Mouse (Mus musculus): ENCODE results near the gene Chd1l.

The Chd1l gene

DNA sequence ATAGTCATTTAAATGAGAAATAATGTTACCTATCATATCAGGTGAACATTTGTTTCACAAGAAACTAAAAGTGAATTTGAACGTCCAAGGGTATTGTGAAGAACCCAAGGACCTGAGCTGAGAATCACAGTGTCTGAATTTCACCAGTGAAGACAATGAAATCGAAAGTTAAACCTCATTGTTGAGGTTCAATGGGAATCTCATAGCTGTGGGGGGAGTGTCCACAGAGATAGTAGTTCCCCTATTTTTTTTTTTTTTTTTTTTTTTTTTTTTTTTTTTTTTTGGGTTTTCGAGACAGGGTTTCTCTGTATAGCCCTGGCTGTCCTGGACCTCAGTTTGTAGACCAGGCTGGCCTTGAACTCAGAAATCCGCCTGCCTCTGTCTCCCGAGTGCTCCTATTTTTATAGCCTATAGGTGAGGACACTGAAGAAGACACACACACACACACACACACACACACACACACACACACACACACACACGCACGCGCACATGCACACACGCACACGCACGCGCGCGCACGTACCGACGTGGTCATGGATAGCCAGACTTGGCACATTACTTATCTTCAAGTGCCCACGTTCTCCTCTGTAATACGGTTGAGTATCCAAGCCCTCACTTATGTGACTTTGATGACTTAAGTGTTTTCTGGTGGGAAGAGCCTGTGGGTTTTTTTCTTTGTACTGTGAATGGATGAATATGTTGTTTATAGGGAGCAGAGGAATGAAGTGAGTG, 7.3 kb upstream of the Chd1l start:
- DNase-seq (ENCODE audit: low spot score) = no peak

DNA sequence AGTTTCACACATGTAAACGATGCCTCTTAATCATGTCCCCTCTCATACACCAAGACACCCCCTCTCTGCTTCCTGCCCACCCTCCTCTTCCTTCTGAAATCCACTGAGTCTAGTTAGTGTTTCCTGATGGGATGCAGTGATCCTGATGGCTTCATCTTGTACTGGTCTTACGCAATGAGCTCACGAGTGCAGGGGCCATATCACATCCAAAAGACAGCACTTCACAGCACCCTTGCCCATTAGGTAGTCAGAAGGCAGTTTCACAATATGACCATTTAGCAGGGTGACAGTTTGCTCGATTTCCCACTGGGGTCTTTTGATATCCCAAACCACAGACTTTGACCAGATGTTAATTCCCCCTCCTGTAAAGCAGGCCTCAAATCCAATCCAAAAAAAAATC, 5.9 kb upstream of the Chd1l start:
- no peak for DNase-seq (ENCODE audit: low spot score)

DNA sequence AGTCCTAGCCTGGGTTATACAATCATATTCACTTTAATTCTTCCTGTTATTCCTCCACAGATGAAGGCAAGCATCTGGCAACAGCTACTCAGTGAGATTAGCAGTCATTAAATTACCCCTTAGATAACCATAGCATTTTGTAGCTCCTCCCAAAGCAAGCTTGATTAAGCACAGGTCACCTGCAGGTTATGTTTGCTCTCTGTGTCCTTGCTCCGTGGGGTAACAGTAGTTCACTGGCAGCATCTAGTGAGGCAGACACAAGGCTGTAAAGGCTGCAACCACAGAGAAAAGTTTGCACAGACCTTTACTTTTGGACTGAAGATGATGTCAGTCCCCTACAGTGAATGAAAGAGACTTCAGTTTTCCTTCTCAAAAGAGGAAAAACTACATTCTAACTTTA, 5.2 kb upstream of the Chd1l start:
- DNase-seq (ENCODE audit: low spot score) = no peak

DNA sequence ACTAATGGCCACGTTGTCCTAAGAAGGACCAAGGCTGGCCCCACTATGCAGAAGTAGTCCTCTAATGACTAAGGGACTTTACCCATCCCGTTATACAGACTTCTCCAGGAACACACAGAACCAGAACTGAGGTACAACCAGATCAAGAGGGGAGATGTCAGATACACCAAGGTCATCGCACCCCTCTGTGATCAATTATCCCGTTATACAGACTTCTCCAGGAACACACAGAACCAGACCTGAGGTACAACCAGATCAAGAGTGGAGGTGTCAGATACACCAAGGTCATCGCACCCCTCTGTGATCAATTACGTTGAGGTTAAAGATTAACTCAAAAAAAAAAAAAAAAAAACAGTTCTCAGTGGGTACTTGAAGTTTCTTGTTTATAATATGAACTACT, 1.0 kb upstream of the Chd1l start:
- no peak for DNase-seq (ENCODE audit: low spot score)

DNA sequence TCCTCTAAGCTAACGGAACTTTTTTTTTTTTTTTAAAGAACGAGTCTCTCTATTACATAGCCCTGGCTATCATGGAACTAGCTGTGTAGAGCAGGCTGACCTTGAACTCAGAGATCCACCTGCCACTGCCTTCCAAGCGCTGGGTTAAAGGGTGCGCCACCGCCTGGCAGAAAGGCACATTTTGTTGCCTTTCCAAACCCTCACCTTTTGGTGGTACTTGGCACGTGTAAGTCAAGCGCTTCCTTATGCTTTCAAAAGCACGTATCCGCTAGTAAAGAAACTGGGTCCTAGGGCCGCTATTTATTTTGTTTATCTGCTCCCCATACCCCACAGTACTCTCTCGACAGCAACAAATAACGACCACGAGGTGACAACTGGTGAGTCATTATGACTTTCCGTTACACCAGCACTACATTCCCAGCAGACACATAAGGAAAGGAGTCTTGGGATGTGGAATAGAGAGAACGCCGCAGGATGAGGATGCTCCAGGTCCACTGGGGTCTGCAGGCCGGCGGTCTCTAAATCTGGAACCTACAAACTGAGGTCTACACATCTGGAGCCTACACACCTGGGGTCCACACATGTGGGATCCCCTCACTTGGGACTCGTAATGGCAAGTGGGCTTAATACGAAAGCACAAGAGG, 680 bp downstream of the Chd1l start:
- no peak for DNase-seq (ENCODE audit: low spot score)

DNA sequence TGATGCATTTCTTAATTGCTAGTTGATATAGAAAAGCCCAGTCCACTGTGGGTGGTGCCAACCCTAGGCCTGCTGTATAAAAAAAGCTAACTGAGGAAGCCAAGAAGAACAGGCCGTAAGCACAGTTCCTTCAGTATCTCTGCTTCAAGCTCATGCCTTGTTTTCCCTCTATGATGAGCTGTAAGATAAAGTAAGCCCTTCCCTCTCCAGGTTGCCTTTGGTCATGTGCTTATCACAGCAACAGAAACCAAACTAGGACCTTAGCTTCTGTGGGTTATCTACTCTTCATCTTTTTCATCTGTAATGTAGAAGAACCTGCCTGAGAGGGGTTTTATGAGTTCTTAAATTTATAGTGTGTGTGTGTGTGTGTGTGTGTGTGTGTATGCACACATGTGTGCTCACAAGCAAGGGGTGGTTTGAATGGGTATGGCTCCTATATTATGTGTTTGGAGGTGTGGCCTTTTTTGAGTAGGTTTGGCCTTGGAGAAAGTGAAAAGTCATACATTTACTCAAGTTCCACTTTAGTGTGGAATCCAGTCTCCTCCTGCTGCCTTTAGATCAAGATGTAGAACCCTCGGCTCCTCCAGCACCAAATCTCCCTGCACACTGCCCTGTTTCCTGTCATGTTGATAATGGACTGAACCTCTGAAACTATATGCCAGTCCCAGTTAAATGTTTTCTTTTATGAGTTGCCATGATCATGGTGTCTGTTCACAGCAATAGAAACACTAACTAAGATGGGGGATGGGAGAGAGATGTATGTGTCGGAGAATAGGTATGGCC, 9.8 kb downstream of the Chd1l start:
- DNase-seq (ENCODE audit: low spot score) = no peak

DNA sequence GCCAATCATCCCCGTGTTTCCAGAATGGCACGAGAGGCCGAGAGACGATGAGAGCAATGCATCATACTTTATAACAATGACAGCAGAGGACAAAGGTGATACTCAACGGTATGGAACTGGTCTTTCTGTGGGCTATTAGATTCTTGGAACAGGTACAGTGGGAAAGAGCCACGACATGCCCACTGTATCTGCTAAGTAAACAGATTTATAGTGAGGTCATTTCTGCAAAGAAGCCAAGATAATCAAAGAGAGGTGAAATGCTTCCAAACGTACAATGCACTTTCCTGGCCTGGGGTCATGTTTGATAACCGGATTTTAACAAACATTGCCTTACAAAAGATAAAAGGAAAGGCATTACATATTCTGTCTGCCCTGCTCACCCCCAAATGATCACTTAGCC, 13.2 kb downstream of the Chd1l start:
- DNase-seq (ENCODE audit: low spot score) = no peak

DNA sequence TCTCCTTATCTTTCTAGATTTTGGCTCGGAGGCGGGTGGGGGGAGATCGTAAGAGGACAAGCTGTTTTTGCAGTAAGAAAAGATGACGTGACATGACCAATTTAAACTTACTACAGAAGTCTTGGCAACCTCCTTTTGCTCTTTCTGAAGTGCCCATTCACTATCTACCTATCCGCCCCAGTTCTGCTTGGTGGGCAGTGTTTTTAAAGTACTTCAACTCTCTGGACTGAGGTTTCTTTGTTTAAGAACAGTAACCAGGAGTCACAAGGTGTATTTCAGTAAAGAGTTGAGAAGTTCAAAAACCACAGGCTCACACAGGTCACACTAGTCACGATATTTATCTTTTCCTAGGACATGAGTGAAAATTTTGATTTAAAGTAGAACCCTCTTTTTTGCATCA, 14.9 kb downstream of the Chd1l start:
- DNase-seq (ENCODE audit: low spot score) = no peak

DNA sequence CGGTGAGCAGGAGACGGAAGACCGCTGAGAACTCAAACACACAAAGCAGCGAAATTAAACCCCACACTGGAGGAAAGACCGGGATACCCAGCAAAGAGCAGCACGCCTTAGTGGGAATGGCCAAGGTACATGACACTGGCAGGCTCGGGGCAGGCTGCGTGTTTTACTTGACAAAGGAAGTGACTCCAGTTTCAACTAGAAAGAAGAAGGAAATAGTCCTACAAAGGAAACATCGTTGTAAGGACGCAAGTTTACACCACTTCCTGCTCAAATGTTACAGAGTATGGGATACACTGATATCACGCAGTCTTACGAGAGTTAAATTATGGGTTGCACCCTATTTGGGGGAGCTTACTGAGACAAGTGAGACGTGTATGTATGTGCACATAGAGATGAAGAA, 15.9 kb downstream of the Chd1l start:
- DNase-seq (ENCODE audit: low spot score) = no peak

DNA sequence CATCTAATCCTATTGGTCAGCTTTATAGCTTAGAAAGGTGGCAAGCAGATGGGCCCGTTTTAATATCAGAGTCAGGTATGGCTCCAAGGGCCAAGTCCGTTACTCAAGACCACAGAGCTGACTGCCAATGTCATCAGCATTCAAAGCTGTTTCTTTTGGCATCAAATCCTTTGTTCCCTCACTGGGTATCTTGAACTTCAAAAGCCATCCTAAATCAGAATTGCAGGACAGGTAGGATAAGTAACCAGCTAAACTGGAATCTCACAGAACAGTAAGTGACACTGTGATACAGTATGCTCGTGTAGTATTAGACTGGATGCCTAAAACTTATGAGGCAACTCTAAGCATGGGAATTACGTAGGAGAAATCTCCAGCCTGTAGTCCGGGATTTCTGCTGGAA, 16.9 kb downstream of the Chd1l start:
- no peak for DNase-seq (ENCODE audit: low spot score)

DNA sequence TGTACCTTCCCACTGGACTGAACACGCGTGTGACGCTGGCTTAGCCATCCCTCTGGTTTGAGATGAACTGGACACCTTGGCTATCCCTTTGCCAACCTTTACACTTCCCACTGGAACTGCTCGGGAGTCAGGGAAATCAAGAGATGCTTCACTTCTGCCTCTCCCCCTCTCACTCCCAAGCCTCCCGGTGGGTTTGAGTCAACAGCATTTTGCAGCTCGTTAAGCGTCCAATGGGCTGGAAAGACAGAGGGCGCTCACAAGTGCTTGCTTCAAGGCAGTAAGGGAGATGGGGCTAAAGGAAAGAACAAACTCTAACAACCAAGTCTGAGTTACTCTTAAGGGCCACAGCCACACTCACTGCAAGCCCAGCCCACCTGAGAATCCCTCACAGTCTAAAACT, 19.3 kb downstream of the Chd1l start:
- DNase-seq (ENCODE audit: low spot score) = no peak

DNA sequence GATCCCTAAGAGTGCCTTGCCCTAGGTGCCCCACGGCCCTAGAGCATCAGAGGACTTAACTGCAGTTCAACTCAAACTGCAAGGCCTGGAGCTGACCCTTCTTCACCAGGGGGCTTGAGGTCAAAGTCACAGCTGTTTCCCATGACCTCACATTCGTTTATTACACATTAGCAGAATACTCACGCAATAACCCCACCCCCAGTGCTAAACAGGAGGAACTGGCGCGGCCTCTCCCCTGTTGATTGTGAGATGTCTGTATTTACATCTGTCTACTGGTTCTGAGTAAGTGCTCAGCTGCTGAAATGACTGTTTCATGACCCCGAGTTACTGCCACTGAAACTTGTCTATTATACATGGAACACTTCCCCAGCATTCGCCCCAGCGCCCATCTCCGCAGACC, 22.3 kb downstream of the Chd1l start:
- no peak for DNase-seq (ENCODE audit: low spot score)

DNA sequence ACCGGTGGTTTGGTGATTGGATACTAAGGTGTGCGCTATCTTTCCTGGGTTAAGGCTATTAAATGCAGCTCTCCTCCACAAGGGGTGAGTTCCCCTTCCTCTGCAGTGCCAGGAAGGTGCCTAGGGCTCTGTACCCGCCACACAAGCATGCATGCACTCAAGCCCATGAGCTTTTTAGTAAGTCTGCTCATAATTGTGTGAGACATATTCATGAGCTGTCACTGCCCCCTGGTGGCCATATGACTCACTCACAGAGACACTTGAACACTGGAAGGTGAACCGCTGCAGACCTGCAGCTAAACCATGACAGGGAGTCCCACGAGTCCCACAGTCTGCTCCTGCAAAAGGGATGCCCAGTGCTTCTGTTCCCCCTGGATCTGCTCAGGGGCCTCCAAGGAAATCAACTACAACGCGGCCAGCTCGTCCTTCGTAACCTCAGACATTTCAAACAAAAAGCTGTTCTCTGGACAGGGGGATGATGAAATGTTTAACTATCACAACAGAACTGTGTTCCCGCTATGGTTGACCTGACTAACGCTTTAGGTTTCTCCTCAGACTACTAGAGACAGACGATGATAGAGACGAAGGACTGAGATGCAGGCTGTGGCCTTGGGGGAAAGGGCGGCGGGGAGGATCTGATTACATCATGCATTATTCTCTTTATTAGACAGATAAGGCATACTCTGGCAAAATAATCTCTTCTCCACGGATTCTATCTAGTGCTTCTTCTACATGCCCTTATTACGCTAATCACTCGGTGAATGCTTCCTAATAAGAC, 24.4 kb downstream of the Chd1l start:
- peak; percentile 42 for DNase-seq (ENCODE audit: low spot score)

DNA sequence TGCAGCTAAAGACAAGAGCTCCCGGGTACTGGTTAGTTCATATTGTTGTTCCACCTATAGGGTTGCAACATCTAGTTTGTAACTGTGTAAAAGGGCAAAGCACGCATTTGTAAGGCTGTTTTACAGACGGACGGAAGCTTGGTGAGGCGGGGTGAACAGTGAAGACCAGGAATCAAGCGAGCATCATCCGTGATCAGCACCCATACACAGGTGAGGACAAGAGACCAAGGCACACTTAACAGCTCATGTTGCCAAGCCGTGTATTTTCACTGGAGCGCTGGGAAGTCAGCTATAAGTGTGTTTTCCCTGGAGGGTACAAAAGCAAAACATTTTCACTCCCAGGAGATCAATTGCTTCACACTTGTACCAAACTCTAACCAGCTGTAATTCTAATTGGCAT, 36.2 kb downstream of the Chd1l start:
- DNase-seq (ENCODE audit: low spot score) = no peak

DNA sequence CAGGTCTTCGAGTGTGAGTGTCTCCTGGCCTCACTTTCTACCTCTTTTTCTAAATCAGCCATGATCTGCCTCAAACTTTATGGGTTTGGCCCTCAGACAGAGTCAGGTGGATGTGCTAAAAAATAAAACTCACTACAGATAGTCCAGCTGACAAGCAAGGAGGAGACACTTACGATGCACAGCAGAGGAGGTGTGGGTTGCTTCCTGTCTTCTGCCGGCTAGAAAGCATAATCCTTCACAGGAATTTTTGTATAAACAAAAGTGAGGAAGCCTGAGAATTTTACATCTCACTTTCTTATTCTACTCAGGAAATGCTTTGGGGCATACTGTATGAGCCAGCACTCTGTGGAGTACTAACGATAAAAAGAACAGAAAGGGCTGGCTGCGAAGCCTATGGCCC, 45.4 kb downstream of the Chd1l start:
- no peak for DNase-seq (ENCODE audit: low spot score)

DNA sequence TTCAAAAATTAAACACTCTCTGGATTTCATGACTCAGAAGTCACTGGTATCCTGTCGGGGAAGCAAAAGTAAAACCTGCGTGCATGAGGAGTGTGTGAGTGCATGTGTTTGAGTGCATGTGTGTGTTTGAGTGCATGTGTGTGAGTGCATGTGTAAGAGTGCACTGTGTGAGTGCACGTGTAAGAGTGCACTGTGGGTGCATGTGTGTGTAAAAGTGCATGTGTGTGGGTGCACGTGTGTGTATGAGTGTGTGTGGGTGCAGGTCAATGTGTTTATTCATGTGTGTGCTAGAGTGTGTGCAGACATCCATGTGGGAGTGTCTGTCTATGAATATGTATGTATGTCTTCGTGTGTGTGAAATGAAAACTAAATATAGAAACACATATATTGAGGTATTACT, 51.4 kb downstream of the Chd1l start:
- no peak for DNase-seq (ENCODE audit: low spot score)

DNA sequence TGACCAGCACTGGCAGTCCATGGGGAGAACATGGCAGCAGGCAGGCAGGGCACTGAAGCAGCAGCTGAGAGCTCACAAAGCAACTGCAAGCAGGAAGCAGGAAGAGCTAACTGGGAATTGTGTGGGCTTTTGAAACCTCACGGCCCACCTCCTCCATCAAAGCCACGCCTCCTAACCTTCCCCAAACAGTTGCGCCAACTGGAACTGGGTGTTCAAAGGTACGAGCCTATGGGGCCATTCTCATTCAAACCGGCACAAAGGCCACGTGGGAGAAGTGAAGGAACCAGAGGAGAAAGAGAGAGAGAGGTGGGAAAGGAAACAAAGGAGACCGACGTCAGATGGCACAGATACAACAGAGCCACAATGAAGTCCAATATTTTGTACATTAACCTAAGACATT, 63.8 kb downstream of the Chd1l start:
- DNase-seq (ENCODE audit: low spot score) = no peak

DNA sequence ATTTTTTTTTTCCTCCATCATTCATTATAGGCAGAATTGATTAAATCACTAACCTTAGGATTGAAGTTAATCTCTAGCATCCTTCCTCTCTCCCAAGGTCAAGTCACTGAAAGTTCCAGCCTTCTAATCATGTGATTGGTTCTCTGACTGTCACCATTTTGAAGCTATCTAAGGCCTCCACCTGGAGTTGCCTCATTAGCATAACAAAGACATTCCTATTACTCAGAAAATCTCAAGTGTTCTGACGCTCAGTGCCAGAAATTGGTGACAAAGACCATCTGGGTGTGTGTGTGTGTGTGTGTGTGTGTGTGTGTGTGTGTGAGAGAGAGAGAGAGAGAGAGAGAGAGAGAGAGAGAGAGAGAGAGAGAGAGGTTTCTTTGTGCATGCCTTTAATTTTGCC, 69.8 kb downstream of the Chd1l start:
- no peak for DNase-seq (ENCODE audit: low spot score)

DNA sequence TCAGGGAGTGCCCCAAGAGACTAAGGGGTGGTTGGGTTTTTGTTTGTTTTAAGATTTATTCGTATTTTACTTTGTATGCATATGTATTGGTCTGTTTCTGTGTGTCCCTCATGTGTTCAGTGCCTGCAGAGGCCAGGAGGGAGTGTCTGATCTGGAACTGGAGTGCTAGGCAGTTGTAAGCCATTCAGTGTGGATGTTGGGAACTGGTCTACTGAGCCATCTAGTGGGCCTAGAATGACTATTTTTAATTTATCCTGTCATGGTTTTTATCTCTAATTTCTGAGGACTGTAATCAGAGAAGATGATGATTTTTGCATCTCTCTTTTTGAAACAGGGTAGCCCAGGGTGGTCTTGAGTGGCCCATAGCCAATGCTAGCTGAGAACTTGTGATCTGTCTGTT, 71.4 kb downstream of the Chd1l start:
- no peak for DNase-seq (ENCODE audit: low spot score)

DNA sequence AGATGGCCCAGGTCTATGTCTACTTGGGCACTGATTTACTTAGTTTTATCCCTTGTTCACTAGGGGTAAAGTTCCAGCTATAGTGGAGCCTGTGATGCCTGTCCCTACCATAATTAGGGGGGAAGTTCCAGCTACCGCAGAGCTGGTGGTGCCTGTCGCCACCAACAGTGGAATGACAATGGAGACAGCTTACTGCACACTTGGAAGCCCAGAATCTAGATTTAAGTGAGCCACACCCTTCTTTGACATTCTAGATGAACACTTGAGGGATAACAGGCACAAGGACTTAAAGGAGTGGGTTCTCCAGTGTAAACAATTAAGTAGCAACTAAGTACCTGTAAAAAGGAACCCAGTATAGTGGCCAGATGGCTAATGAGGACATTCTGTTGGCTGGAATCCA, 73.0 kb downstream of the Chd1l start:
- no peak for DNase-seq (ENCODE audit: low spot score)

DNA sequence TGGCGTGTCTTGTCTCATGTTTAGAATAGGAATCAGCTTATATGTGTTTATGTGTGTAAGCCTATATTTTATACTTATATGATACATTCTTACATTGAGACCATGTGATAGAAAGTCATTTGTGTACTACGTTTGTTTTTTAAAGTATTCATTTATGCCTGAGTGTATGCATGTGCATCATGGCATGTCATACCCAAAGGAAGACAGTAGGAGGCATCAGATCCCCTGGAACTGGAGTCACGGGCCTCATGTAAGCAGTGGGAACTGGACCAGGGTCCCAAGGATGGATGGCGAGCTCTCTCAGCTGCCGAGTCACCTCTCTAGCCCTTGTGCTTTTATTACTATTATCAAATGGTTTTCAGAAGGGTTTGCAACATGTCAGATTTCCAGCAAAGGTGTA, 74.3 kb downstream of the Chd1l start:
- DNase-seq (ENCODE audit: low spot score) = no peak

DNA sequence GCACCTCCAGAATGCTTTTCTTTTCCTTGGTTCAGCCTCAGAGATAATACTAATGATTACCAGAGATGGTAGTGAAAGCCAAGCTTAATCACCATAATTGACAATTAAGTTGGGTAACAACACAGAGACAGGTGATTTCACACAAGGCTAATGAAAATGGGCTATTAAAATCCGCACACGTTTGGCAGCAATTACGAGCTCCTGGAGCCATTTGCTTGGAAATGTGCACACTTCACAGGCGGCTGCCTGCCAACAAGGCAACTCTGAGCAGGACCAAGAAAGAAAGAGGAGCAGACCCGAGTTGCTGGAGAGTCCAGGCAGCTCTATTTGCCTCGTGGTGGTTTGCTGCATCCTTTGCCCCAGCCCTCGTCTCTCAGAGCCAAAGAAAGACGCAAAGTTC, 84.5 kb downstream of the Chd1l start:
- no peak for DNase-seq (ENCODE audit: low spot score)

DNA sequence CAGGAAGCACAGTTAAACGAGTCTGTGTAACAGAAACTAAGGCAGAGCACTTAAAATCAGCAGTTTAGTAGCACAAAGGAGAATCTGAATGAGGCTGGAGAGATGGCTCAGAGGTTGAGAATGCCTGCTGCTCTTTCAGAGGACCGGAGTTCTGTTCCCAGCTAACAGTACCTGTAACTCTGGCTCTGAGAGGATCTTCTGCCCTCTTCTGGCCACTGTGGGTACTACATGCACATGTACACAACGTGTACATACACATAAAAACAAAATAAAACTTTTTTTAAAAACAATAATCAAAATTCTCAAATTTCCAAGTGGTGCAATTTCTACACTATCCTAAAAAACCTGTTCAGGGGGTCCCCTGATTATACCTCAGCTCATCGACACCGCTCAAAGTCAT, 85.2 kb downstream of the Chd1l start:
- DNase-seq (ENCODE audit: low spot score) = no peak

All from ovary, postnatal 10 days (tissue).